Mouse (Mus musculus): ENCODE measurements around the gene Fut11. TPM values are rescaled to one million over a fixed set of nuclear protein-coding genes. Genes with fewer than 3 reads are reported as not detected.
A peak's percentile ranks its signal among the peaks of the same experiment; 100 is the strongest.

Fut11 gene
- total and polyA plus RNA-seq, 2 experiments from 2014 or later: 17.9 to 20.7 TPM

DNA sequence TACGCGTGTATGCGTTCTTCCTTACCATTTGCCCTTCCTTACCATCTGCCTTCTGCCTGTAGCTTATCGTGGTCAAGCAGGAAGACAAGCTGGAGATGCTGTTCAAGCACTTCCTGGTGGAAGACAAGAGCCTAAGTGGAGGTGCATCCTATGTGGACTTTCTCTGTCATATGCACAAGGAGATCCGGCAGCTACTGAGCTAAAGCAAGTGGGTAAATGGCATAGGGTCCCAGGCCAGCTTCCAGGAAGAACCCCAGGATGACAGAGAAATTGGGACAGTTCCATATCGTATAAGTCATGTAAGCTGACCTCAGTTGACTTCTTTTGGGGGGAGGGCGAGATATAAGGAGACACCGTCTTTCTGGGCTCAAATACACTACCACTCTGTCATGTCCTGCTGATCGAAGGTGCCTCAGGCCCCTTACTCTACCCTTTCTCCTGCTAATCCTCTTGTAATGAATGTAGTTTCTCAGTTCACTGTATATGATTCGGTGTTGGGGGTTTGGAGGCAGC is 1.1 kb upstream of the Fut11 start:
- H3K27me3 ChIP-seq (ENCODE audit: insufficient read depth, low read length): no peaks in the 10 kb centered on the region
- H3K4me3 ChIP-seq (ENCODE audit: low read depth, low read length): no peak overlapping the region
- H3K9me3 ChIP-seq (ENCODE audit: low read length): no peaks in the 10 kb centered on the region
- H3K4me2 ChIP-seq (ENCODE audit: low read depth): no peak overlapping the region
- DNase-seq (no peak), ATAC-seq (no peak)
- H3K9ac ChIP-seq: no peak overlapping the region
- peaks cover 57% of the 10 kb centered on the region for H3K36me3 ChIP-seq (ENCODE audit: insufficient read depth)
- no peak overlapping the region for H3K27ac ChIP-seq (ENCODE audit: low read depth, low read length)
- peaks cover 26% of the 10 kb centered on the region for H3K4me1 ChIP-seq (ENCODE audit: insufficient read depth)
- 95% methylated on average over 10 of the region's 10 CpGs for WGBS
- TF ChIP-seq CTCF (IDR thresholded peaks at IDR 0.05; ENCODE audit: low read depth): no peak

DNA sequence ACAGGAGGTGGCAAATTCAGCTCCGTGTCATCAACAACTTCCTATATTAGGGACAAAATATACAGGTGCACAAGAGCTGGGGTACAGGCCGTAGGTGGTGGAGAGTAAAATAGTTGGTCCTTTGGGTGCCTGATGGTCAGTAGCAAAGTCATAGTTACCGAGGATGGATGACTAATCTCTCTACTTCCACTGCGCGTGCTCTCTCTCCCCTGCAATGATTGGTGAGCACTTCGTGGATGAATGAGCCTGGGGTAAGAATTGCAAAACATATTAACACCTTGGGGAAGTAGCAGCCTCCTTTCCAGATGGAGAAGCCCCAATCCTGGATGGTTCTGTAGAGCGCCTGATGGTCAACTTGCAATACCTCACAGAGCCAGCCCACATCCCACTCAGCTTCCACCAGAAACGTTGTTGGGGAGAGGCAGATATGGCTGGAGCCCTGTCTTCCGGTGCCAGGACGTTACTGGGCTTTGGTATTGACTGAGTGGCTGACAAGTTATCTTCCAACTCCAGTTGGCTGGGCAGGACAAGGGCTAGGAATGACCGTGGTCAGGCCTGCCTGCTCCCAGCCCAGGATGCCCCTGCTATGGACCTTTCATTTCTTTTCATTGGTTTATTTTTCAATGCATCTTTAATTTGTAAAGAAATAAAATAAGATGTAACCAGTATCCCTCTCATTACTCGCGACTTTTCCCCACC is 434 bp upstream of the Fut11 start:
- H3K4me2 ChIP-seq (ENCODE audit: low read depth): peak overlapping the region; percentile 71
- peaks cover 50% of the 10 kb centered on the region for H3K36me3 ChIP-seq (ENCODE audit: insufficient read depth)
- 47% methylated on average over 13 of the region's 13 CpGs for WGBS
- no peaks in the 10 kb centered on the region for H3K27me3 ChIP-seq (ENCODE audit: insufficient read depth, low read length)
- H3K9ac ChIP-seq: peak overlapping the region; percentile 86
- H3K4me1 ChIP-seq (ENCODE audit: insufficient read depth): peaks cover 28% of the 10 kb centered on the region
- ATAC-seq (no peak), DNase-seq (no peak)
- peak overlapping the region; percentile 83 for H3K4me3 ChIP-seq (ENCODE audit: low read depth, low read length)
- TF ChIP-seq CTCF (IDR thresholded peaks at IDR 0.05; ENCODE audit: low read depth): no peak
- peak overlapping the region; percentile 95 for H3K27ac ChIP-seq (ENCODE audit: low read depth, low read length)
- H3K9me3 ChIP-seq (ENCODE audit: low read length): no peaks in the 10 kb centered on the region

DNA sequence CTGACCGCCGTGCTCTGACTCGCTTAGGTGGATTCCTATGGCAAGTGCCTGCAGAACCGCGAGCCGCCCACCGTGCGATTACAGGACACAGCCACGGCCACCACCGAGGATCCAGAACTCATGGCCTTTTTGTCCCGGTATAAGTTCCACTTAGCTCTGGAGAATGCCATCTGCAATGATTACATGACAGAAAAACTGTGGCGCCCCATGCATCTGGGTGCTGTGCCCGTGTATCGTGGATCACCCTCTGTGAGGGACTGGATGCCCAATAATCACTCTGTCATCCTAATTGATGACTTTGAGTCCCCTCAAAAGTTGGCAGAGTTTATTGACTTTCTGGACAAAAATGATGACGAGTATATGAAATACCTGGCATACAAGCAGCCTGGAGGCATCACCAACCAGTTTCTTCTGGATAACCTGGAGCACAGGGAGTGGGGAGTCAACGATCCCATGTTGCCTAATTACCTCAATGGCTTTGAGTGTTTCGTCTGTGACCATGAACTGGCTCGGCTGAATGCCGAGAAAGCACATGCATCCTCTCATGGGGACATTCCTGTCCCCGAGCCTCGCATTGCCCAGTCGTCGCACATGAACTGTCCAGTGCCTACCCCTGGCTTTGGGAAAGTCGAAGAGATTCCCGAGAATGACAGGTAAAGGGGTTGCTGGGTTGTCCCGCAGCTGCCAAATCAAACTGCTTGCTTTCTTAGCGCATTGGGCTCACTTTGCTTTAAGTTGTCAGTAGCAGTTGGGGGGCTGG is 1.2 kb downstream of the Fut11 start:
- ATAC-seq: no peak
- peaks cover 38% of the 10 kb centered on the region for H3K36me3 ChIP-seq (ENCODE audit: insufficient read depth)
- H3K4me1 ChIP-seq (ENCODE audit: insufficient read depth): peaks cover 28% of the 10 kb centered on the region
- H3K4me3 ChIP-seq (ENCODE audit: low read depth, low read length): peak overlapping the region; percentile 83
- peak overlapping the region; percentile 95 for H3K27ac ChIP-seq (ENCODE audit: low read depth, low read length)
- H3K27me3 ChIP-seq (ENCODE audit: insufficient read depth, low read length): no peaks in the 10 kb centered on the region
- H3K4me2 ChIP-seq (ENCODE audit: low read depth): peak overlapping the region; percentile 71
- no peak for TF ChIP-seq CTCF (IDR thresholded peaks at IDR 0.05; ENCODE audit: low read depth)
- WGBS: 11% methylated on average over 27 of the region's 27 CpGs
- peak overlapping the region; percentile 86 for H3K9ac ChIP-seq
- H3K9me3 ChIP-seq (ENCODE audit: low read length): no peaks in the 10 kb centered on the region
- DNase-seq: peak; percentile 13

DNA sequence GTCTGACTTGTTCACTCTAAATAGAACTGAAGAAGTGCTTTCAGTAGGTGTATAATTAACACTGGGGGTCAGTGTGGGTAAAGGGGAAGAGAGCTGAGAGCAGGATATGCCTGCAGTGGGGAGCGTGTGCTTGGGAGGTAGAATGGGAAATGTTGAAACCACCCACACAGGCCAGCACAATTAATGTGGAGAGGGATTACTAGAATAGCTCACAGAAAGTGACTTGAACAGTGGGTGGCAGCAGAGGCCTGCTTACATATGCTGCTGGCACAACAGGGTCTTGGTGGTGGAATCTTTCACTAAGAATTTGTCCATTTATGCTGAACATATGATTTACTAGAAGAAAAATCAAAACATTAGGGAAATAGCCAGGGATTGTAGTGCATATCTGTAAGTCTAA is 2.2 kb downstream of the Fut11 start:
- Histone ChIP-seq H3K9me3 (ENCODE audit: low read length) (no peaks in the 10 kb centered on the region), H3K4me3 (ENCODE audit: low read depth, low read length) (peak overlapping the region; percentile 83), H3K27ac (ENCODE audit: low read depth, low read length) (0 out of 2 replicates have a peak overlapping the region, but pooled peaks have one; percentile 10), H3K4me1 (ENCODE audit: insufficient read depth) (peaks cover 28% of the 10 kb centered on the region), H3K36me3 (ENCODE audit: insufficient read depth) (peaks cover 28% of the 10 kb centered on the region), H3K4me2 (ENCODE audit: low read depth) (peak overlapping the region; percentile 71), H3K9ac (no peak overlapping the region), H3K27me3 (ENCODE audit: insufficient read depth, low read length) (no peaks in the 10 kb centered on the region)
- DNase-seq: peak; percentile 65
- 12% methylated on average over 1 of the region's 1 CpGs for WGBS
- peak; percentile 68 for TF ChIP-seq CTCF (IDR thresholded peaks at IDR 0.05; ENCODE audit: low read depth)
- ATAC-seq: 0 out of 2 replicates have a peak, but pooled peaks have one; percentile 18

DNA sequence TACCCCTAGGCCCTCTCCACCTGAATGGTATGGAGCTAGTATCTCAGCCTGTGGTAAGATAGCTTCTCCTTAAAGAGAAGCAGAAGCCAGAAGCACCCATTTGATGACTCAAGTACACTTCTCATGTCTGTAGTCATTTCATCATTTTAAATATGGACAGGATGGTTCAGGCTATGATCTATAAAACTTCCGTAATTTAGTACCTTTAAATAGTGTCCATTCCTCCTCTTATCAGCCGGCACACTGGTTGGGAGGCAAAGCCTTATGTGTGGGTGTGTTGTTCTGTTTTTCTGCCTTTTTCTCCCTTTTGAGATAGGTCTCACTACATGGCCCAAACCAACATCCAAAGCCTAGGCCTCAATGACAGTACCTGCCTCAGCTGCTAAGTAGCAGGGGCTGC is 3.7 kb downstream of the Fut11 start:
- Histone ChIP-seq H3K9me3 (ENCODE audit: low read length) (no peaks in the 10 kb centered on the region), H3K4me2 (ENCODE audit: low read depth) (peak overlapping the region; percentile 71), H3K9ac (0 out of 2 replicates have a peak overlapping the region, but pooled peaks have one; percentile 18), H3K4me1 (ENCODE audit: insufficient read depth) (peaks cover 28% of the 10 kb centered on the region), H3K27ac (ENCODE audit: low read depth, low read length) (no peak overlapping the region), H3K4me3 (ENCODE audit: low read depth, low read length) (no peak overlapping the region), H3K27me3 (ENCODE audit: insufficient read depth, low read length) (no peaks in the 10 kb centered on the region), H3K36me3 (ENCODE audit: insufficient read depth) (peaks cover 13% of the 10 kb centered on the region)
- no peak for ATAC-seq
- TF ChIP-seq CTCF (IDR thresholded peaks at IDR 0.05; ENCODE audit: low read depth): no peak
- WGBS: 86% methylated on average over 2 of the region's 2 CpGs
- no peak for DNase-seq

DNA sequence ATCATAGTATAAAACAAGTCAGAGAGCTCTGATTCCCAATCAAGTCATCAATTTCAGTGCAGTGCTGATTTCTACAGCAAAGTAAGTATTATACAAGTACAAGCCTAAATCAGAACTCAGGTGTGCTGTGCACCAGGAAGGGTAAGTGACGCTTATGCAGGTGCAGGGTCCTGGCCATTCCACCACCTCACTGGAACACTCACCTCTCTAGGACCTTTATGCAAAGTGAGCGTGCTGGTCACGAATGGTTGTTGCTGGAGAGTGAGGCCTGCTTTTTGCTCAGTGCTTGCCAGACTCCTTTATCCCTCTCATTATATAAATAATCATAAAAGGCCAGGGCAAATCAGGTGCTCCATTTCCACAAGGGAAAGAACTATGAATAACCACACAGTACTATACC is 5.6 kb downstream of the Fut11 start:
- peaks cover 23% of the 10 kb centered on the region for H3K4me1 ChIP-seq (ENCODE audit: insufficient read depth)

More for the DNA sequence above, 5.6 kb downstream of the Fut11 start:
- 89% methylated on average over 3 of the region's 3 CpGs for WGBS
- no peak for DNase-seq
- Histone ChIP-seq H3K27me3 (ENCODE audit: insufficient read depth, low read length) (no peaks in the 10 kb centered on the region), H3K9me3 (ENCODE audit: low read length) (no peaks in the 10 kb centered on the region), H3K4me2 (ENCODE audit: low read depth) (no peak overlapping the region), H3K36me3 (ENCODE audit: insufficient read depth) (0 out of 2 replicates have a peak, but pooled peaks cover 10% of the 10 kb centered on the region), H3K4me3 (ENCODE audit: low read depth, low read length) (no peak overlapping the region), H3K9ac (no peak overlapping the region), H3K27ac (ENCODE audit: low read depth, low read length) (no peak overlapping the region)
- no peak for TF ChIP-seq CTCF (IDR thresholded peaks at IDR 0.05; ENCODE audit: low read depth)
- no peak for ATAC-seq
